Mouse (Mus musculus) midbrain, postnatal 0 days (tissue): ENCODE measurements around the gene Pgap3. TPM values are rescaled to one million over a fixed set of nuclear protein-coding genes. Genes with fewer than 3 reads are reported as not detected.

Experiments
- ATAC-seq: fragments of 200-750 bp; cut with Nextera tagmentation; 2 replicates; pipeline ENCODE4 v1.8.0; 2017; ENCODE audit warnings: moderate number of reproducible peaks, mild to moderate bottlenecking, moderate TSS enrichment, moderate library complexity; ENCODE audit not compliant: low FRiP score
- DNase-seq: peaks from one replicate; pipeline ENCODE4 v3.0.0-alpha.2; 2015; ENCODE audit warnings: low spot score
- H3K27ac ChIP-seq: fragments of 300-500 bp; sonication (generic); 2 replicates; pipeline ENCODE4 v1.5.1; 2014; ENCODE audit warnings: low read depth, mild to moderate bottlenecking, low read length, mixed read lengths
- H3K27me3 ChIP-seq: fragments of 300-500 bp; sonication (generic); 2 replicates; pipeline ENCODE4 v1.6.1; 2014; ENCODE audit warnings: low read length, control low read depth, mixed read lengths; ENCODE audit not compliant: insufficient read depth
- H3K36me3 ChIP-seq: fragments of 300-500 bp; sonication (generic); 2 replicates; pipeline ENCODE4 v1.6.1; 2014; ENCODE audit warnings: low read length, control low read depth, mixed read lengths; ENCODE audit not compliant: insufficient read depth
- H3K4me1 ChIP-seq: fragments of 300-500 bp; sonication (generic); 2 replicates; pipeline ENCODE4 v1.6.1; 2014; ENCODE audit warnings: mild to moderate bottlenecking, control low read depth, antibody characterized with exemption, low read length, mixed read lengths; ENCODE audit not compliant: insufficient read depth
- H3K4me2 ChIP-seq: fragments of 300-500 bp; sonication (generic); 2 replicates; pipeline ENCODE4 v1.6.1; 2014; ENCODE audit warnings: low read depth, mild to moderate bottlenecking, low read length, mixed read lengths; ENCODE audit not compliant: poor library complexity, severe bottlenecking
- H3K4me3 ChIP-seq: fragments of 300-500 bp; sonication (generic); 2 replicates; pipeline ENCODE4 v1.5.1; 2014; ENCODE audit warnings: low read depth, mild to moderate bottlenecking, low read length, moderate library complexity
- H3K9ac ChIP-seq: fragments of 300-500 bp; sonication (generic); replicated peaks from 2 replicates; pipeline ENCODE4 v1.6.1; 2014; ENCODE audit warnings: mild to moderate bottlenecking, low read length, moderate library complexity, mixed read lengths; ENCODE audit not compliant: poor library complexity, severe bottlenecking
- H3K9me3 ChIP-seq: fragments of 300-500 bp; sonication (generic); 2 replicates; pipeline ENCODE4 v1.6.1; 2016; ENCODE audit warnings: low read length, control low read depth
- CTCF ChIP-seq: IDR thresholded peaks from 2 replicates; pipeline ENCODE4 v1.5.1; 2016; ENCODE audit warnings: antibody characterized with exemption, mild to moderate bottlenecking
- WGBS: fragments of 180-500 bp; shearing (Covaris S2); extraction: QIAGEN DNeasy Blood & Tissue Kit; methylation state at CpG from one replicate; pipeline ENCODE4 v1.1.7; 2014; 5-methylcytosine and 5-hydroxymethylcytosine counted together
- polyA plus RNA-seq: library from polyadenylated mRNA; unstranded; fragments of >200 nt; fragmentation: Nextera tagmentation; extraction: Ambion mirVana; gene quantifications from 2 replicates; pipeline ENCODE4 v1.2.1, GENCODE M21; 2015
- total RNA-seq: library from RNA; depleted of rRNA; stranded (reverse); fragments of >200 nt; gene quantifications from 2 replicates; pipeline ENCODE4 v1.2.3, GENCODE M21; 2014

Gene Pgap3
- total and polyA plus RNA-seq, 2 experiments from 2014 or later = 7.0 to 10.9 TPM

DNA sequence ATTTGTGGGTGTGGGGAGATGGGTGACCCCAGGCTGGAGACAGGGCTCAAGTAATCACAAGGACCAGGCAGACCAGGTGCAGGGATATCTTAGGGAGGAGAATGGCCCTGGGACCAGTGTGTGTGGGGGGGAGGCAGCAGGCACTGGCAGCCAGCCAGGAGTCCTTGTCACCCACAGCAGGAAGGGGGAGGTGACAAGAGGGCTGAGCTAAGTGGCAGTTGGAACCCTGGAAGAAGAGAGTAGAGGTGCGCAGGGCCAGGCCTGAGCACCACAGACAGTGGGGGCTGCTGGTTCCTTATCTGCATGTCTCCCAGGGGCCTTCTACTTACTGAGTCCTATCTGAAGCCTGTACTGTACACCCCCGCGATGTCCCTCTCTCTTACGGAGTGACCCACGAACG is 7.0 kb downstream of the Pgap3 start:
- Histone ChIP-seq H3K4me1 (no peaks in the 10 kb centered on the region), H3K4me3 (no peak overlapping the region), H3K36me3 (no peaks in the 10 kb centered on the region), H3K4me2 (no peak overlapping the region), H3K27me3 (0 out of 2 replicates have a peak, but pooled peaks cover 5% of the 10 kb centered on the region), H3K9me3 (no peaks in the 10 kb centered on the region), H3K9ac (no peak overlapping the region), H3K27ac (no peak overlapping the region)
- no peak for TF ChIP-seq CTCF
- DNase-seq (no peak), ATAC-seq (no peak)
- WGBS = 74% methylated on average over 6 of the region's 6 CpGs

DNA sequence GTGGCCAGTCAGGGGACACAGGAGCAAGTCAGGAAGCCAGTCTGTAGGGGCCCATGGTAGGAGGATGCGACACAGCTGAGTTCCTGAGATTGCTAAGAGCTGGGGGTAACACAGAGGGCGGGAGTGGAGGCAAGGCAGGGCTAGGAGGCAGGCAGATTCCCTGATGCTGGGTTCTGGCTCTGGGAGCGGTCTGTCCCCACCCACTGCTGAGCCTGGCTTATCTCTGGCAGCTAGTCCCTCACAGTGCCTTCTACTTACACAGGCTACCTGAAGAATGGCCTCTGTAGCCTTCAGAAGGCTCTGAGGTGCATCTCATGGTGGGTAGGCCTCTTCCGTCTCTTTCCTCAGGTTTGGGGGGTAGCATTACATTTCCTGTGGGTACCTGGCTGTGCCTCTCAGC is 7.6 kb downstream of the Pgap3 start:
- 0 out of 2 replicates have a peak overlapping the region, but pooled peaks have one; percentile 13 for H3K9ac ChIP-seq
- 61% methylated on average over 4 of the region's 4 CpGs for WGBS
- no peaks in the 10 kb centered on the region for H3K36me3 ChIP-seq
- peaks cover 6% of the 10 kb centered on the region for H3K27me3 ChIP-seq
- no peak overlapping the region for H3K4me2 ChIP-seq
- no peak for ATAC-seq
- H3K9me3 ChIP-seq = no peaks in the 10 kb centered on the region
- H3K4me3 ChIP-seq = no peak overlapping the region
- DNase-seq = no peak
- no peak overlapping the region for H3K27ac ChIP-seq
- no peaks in the 10 kb centered on the region for H3K4me1 ChIP-seq
- no peak for TF ChIP-seq CTCF

DNA sequence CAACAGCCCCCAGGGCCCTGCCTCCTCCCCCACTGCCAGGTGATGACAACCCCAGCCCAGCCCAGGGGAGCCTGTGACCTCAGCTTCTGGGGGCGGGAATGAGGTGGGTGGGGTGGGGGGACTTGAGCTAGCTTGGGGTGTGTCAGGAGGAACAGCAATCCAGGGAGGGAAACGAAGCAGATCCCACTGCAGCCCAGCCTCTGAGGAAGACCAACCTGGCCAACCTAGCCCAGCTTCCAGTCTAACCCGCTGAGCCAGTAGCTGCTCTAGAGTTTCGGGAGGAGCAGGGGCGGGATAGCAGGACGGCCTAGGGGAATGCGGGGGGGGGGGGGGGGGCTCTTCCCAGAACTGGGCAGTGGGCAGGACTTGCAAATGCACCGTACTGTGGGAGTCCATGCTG is 8.3 kb downstream of the Pgap3 start:
- no peak for TF ChIP-seq CTCF
- no peaks in the 10 kb centered on the region for H3K4me1 ChIP-seq
- WGBS = 41% methylated on average over 6 of the region's 8 CpGs
- no peaks in the 10 kb centered on the region for H3K36me3 ChIP-seq
- no peak overlapping the region for H3K4me2 ChIP-seq
- ATAC-seq (no peak), DNase-seq (no peak)
- H3K4me3 ChIP-seq = no peak overlapping the region
- H3K27me3 ChIP-seq = peaks cover 12% of the 10 kb centered on the region
- H3K9me3 ChIP-seq = no peaks in the 10 kb centered on the region
- no peak overlapping the region for H3K9ac ChIP-seq
- no peak overlapping the region for H3K27ac ChIP-seq

DNA sequence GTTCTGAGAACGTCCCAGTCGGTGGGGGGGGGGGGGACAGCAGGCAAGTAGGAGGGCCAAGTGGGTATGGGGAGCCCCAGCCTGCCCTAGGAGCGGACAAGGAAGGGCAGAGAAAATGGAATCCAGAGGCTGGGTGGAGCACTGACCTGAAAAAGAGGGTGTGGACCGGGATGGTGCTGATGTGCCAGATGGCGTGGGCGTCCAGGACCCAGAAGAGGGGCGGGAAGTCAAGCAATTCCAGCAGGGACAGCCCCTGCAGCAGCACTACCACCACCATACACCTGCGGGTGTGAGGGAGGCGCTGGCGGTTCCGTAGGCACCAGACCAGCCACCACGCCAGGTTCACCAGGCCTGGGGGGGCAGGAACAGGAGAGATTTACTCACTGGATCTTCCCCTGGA is 10.1 kb downstream of the Pgap3 start:
- no peaks in the 10 kb centered on the region for H3K9me3 ChIP-seq
- ATAC-seq = no peak
- no peak for TF ChIP-seq CTCF
- no peak overlapping the region for H3K4me3 ChIP-seq
- no peak overlapping the region for H3K4me2 ChIP-seq
- no peak overlapping the region for H3K9ac ChIP-seq
- WGBS = 75% methylated on average over 9 of the region's 12 CpGs
- DNase-seq = no peak
- H3K36me3 ChIP-seq = no peaks in the 10 kb centered on the region
- peaks cover 17% of the 10 kb centered on the region for H3K27me3 ChIP-seq
- H3K27ac ChIP-seq = no peak overlapping the region
- H3K4me1 ChIP-seq = no peaks in the 10 kb centered on the region

DNA sequence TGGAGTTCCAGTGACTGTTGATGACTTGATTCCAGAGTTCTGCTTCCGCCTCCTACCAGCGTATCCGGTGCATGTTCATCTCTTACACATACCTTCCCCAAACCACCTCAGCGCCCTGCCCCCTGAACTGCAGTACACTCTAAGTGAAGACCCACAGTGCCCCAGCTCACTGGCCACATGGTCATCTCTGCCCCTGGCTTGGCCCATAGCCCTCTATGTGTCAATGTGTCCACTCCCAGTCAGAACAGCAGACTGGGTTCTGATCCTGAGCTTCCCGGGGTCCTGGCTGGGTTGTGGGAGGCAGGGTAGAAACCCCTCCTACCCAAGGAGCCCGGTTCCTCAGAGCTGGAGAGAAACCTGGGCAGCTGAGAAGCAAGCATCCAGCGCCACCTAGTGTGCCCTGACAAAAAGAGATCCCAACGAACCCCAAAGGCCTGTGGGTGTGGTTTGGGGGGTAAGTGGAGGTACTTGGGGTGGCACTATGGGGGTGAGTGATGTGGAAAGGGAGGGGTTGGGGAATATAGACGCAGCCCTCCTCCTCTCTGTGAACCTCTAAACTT is 11.0 kb downstream of the Pgap3 start:
- DNase-seq = peak; percentile 62
- 29% methylated on average over 9 of the region's 9 CpGs for WGBS
- H3K4me3 ChIP-seq = no peak overlapping the region
- H3K4me2 ChIP-seq = no peak overlapping the region
- no peak for ATAC-seq
- H3K9ac ChIP-seq = no peak overlapping the region
- peaks cover 17% of the 10 kb centered on the region for H3K27me3 ChIP-seq
- no peaks in the 10 kb centered on the region for H3K4me1 ChIP-seq
- H3K9me3 ChIP-seq = no peaks in the 10 kb centered on the region
- no peak overlapping the region for H3K27ac ChIP-seq
- peak; percentile 70 for TF ChIP-seq CTCF
- H3K36me3 ChIP-seq = no peaks in the 10 kb centered on the region

DNA sequence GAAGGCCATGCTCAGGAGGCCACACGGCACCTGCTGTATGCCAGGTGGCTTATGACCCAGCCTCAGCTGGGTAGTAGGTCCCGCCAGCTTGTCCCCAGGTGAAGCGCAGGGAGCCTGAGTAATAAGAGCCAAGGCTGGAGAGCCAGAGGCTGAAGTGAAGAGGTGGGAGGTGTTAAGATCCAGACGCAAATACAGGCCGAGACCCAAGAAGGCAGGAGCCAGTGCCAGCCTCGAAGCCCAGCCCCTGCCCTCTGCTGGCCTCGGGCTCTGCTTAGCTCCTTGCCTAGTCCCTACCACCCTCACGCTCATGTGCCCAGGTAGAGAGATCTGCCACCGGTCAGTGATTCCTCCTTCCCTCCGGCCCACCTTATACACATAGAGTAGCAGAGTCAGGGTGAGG is 12.0 kb downstream of the Pgap3 start:
- peaks cover 17% of the 10 kb centered on the region for H3K27me3 ChIP-seq

More for the DNA sequence above, 12.0 kb downstream of the Pgap3 start:
- H3K9ac ChIP-seq = 0 out of 2 replicates have a peak overlapping the region, but pooled peaks have one; percentile 4
- H3K9me3 ChIP-seq = no peaks in the 10 kb centered on the region
- H3K4me2 ChIP-seq = no peak overlapping the region
- no peak overlapping the region for H3K27ac ChIP-seq
- no peaks in the 10 kb centered on the region for H3K36me3 ChIP-seq
- whole genome bisulfite sequencing = 83% methylated on average over 10 of the region's 10 CpGs
- H3K4me3 ChIP-seq = no peak overlapping the region
- no peaks in the 10 kb centered on the region for H3K4me1 ChIP-seq
- no peak for TF ChIP-seq CTCF
- ATAC-seq = no peak
- no peak for DNase-seq
